Mouse (Mus musculus) layer of hippocampus, adult 2 months (tissue): Measurements from ENCODE around the gene Tmc6. TPM values are rescaled to one million over a fixed set of nuclear protein-coding genes. Genes with fewer than 3 reads are reported as not detected.
"Not testable (repeated sequence)": the region's sequence is repeated elsewhere in the genome, so short reads cannot be mapped to it uniquely, and the experiment has no call there.

Source experiments
- DNase-seq, 2 experiments: peaks; one replicate each; pipeline ENCODE4 v3.0.0; 2022; ENCODE audit warnings: low spot score in 2 of 2
- H3K27ac ChIP-seq: fragments of 200-600 bp; 2 replicates; pipeline ENCODE4 v1.8.1; 2022
- H3K4me3 ChIP-seq: fragments of 200-600 bp; 2 replicates; pipeline ENCODE4 v1.8.1; 2022; ENCODE audit warnings: mild to moderate bottlenecking
- CTCF ChIP-seq: fragments of 200-600 bp; conservative IDR thresholded peaks from 2 replicates; pipeline ENCODE4 v1.8.1; 2022; ENCODE audit warnings: antibody characterized with exemption, mild to moderate bottlenecking, moderate library complexity
- total RNA-seq, 2 experiments: library from RNA; stranded (reverse); gene quantifications; 2 replicates each; pipeline ENCODE4 v1.2.3; 2021

Gene Tmc6
- total RNA-seq, 2 experiments from 2014 or later, result 6.6 to 8.4 TPM

DNA sequence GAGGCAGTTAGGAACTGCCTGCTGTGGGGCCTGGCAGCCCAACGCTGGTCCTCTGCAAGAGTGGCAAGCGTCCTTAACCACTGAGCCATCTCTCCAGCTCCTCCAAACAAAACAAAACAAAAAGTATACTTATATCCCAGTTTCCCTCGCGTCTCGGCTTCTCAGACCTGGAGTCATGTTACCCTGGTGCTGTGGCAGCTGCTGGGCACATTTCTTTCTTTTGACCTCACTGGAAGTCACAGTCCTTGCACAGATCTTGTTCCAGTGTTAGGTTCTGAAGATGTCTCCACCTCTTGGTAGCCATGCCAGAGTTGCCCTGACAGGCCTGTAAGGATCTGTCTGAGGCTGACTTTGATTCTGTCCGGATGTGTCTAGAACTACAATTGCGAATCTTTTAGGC is 19.7 kb upstream of the Tmc6 start:
- Histone ChIP-seq H3K27ac (no peak overlapping the region), H3K4me3 (no peak overlapping the region)
- DNase-seq, result no peak
- TF ChIP-seq CTCF, result no peak

DNA sequence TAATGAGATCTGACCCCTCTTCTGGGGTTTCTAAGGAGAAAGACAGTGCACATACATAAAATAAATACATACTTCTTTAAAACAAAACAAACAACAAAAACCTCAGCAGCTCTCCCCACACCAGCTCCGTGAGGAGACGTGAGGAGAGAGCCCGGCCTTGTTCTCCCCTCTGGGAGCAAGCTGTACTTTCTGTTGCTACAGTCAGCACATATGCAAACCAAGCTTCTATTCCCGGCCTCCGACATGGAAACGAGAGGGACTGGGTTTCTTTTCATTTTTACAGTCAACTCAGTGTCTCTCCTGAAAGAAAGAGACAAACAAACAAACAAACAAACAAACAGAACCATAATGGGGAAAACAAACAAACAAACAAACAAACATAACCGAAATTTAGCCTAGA is 18.0 kb upstream of the Tmc6 start:
- Histone ChIP-seq H3K4me3 (no peak overlapping the region), H3K27ac (no peak overlapping the region)
- TF ChIP-seq CTCF, result no peak
- DNase-seq, result no peak

GRCm38 (mm10) chr11:117799174-117799573 is 17.2 kb upstream of the Tmc6 start:
- Histone ChIP-seq H3K4me3 (no peak overlapping the region), H3K27ac (no peak overlapping the region)
- no peak for TF ChIP-seq CTCF
- DNase-seq, result no peak

- Histone ChIP-seq H3K27ac (no peak overlapping the region), H3K4me3 (no peak overlapping the region)
- TF ChIP-seq CTCF, result no peak
- no peak for DNase-seq
Observed at GRCm38 (mm10) chr11:117798160-117798541, 16.2 kb upstream of the Tmc6 start.

DNA sequence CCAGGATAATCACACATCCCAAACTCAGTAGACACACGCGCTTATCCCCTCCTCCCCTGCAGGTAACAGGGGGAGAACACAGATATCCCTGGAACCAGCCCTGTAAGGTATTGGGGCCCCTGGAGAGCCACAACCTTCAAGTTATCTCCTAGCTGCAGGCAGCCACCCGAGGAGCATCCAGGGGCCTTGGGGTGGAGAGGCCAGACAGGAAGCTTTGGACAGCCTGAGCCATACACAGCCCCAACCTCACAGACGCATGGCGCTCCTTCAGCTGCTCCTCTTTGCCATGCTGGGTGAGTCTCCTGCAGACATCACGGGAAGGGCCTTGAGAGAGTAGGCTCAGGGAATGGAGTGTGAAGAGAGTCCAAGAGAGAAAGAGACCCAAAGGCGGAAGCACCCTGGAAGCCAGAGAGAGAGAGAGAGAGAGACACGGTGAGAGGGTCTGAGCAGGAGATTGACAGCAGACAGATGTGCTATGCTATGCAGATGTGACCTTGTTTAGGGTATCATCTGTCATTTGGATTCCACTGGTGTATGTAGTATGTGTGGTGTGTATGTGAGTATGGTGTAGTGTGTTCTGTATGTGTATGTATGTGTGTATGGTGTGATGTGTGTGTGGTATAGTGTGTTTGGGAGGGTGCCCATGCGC is 15.6 kb upstream of the Tmc6 start, which contains the start of gene 6030468B19Rik:
TSS of gene 6030468B19Rik (plus strand) at position 150 of the 649 bp plus-strand sequence.
- H3K27ac ChIP-seq, result no peak within 1 kb of the TSS; the same call in 1 of the 2 replicates
- no peak for TF ChIP-seq CTCF
- no peak for DNase-seq
- no peak within 1 kb of the TSS for H3K4me3 ChIP-seq

DNA sequence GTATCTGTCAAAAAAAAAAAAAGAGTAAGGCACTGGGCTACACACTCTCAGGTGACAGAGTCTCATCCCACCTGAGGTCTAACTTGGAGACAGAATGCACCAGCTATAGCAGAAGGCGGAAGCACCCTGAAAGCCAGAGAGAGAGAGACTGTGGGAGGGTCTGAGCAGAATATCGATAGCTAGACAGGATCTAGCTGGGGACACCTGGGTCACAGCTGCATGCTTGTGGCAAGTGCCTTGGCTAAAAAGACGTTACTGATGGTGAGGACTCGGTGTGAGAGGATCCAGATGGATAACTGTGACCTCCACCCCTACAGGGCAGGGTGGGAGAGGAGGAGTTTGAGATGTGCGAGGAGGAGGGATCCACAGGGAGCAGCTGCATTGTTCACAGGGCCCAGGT is 15.0 kb upstream of the Tmc6 start:
- no peak for DNase-seq
- Histone ChIP-seq H3K27ac (no peak overlapping the region), H3K4me3 (no peak overlapping the region)
- no peak for TF ChIP-seq CTCF

DNA sequence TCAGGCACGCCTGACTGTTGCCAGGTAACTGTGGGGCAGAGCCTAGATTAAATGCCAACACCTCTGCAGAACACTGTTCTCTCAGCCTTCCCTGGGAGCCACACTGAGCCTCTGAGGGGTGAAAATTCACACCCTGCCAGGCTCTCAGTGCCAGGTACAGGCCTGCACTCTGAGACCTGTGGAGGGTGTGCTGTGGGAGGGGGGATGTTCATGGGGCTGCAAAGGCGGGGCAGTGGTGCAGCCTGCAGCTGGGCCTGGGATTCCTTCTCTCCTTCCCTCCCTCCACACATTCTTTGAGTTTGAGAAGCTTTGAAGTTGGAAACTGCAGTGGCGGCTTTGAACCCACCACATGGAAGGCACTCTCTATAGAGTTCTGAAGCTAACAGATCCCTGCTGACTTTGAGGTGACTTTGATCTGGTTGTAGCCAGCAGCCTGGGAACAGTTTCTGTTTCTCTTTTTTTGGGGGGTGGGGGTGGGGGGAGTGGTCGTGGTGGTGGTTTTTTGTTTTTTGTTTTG is 12.1 kb upstream of the Tmc6 start:
- H3K27ac ChIP-seq, result no peak overlapping the region
- no peak for TF ChIP-seq CTCF
- no peak for DNase-seq
- no peak overlapping the region for H3K4me3 ChIP-seq

DNA sequence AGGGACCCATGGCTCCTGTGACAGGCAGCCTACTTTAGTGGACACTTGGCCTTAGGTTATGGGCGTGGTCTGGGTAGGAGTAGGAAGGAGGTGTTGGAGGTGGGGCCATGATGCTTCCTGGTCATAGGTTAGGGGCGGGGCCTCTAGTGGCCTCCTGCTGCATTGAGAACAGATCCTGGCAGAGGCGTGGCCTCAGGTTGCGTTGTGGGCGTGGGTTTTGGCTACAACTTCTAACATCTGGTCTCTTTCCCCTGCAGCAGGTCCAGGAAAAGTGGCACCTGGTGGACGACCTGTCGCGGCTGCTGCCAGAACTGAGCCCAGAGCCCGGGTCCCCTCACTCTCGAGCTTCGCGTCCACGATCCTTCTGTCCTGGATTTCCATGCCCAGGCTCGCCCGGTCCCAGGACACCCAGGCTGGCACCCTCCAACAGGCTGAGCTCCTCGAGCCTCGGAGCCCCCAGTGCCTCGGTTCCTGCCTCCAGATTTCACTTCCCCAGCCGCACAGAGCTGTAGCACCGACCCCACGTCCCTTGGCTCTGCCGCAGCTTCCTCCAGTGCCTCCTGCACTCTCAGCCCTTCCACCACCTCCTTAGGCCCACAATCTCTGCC is 10.4 kb upstream of the Tmc6 start:
- H3K4me3 ChIP-seq, result no peak overlapping the region
- no peak overlapping the region for H3K27ac ChIP-seq
- no peak for DNase-seq
- TF ChIP-seq CTCF, result no peak

- no peak for DNase-seq
- Histone ChIP-seq H3K4me3 (no peak overlapping the region), H3K27ac (no peak overlapping the region)
- TF ChIP-seq CTCF, result no peak
Observed at GRCm38 (mm10) chr11:117791441-117791761, 9.4 kb upstream of the Tmc6 start.

DNA sequence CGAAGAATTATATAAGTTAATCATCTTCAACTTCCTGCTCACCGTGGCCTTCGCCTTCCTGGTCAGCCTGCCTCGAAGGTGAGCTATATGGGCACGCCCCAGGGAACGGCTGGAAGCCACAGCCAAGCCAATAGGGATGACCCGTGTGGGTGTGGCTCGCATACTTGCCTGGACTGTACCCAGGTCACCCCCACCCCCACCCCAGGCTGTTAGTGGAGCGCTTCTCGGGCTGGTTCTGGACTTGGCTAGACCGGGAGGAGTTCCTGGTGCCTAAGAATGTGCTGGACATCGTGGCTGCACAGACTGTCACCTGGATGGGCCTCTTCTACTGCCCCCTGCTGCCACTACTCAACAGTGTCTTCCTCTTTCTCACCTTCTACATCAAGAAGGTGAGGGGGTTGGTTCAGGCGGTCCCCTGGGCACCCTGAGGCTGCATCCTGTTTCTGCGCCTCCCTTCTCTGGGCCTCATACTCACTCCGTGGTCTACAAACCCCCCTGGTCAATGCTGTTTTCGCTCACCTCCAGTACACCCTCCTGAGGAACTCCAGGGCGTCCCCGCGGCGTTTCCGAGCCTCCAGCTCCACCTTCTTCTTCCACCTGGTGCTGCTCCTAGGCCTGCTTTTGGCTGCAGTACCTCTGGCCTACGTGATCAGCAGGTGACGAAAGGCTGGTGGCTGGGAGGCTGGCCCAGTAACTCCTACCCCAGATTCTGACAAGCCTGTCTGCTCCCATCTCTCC is 8.9 kb upstream of the Tmc6 start:
- no peak overlapping the region for H3K4me3 ChIP-seq
- H3K27ac ChIP-seq, result no peak overlapping the region
- no peak for DNase-seq
- no peak; the same call in 1 of the 2 replicates for TF ChIP-seq CTCF

DNA sequence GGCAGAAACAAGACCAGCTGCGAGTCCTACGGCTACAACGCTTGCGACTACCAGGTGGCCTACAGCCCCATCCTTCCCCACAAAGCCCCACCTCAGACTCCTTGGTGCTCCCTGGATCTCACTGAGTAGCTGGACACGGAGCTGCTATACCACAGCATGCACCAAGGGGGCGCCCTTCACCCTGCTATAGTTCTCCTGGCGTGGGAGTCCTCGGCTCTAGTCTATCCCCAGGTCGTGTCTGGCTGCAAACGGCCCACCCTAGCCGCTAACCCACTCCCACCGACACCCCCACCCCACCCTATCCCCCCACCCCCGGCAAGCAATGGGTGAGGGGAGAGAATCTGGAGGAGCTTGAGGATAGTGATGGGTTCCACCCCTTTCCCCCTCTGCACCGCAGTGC is 8.3 kb upstream of the Tmc6 start:
- peak; percentile 89 for TF ChIP-seq CTCF
- DNase-seq, result peak in 1 of 2 experiments; percentile 74
- H3K27ac ChIP-seq, result no peak overlapping the region
- H3K4me3 ChIP-seq, result no peak overlapping the region

- not testable (repeated sequence) for H3K27ac ChIP-seq, DNase-seq, H3K4me3 ChIP-seq
Observed at GRCm38 (mm10) chr11:117788481-117788880, 6.5 kb upstream of the Tmc6 start.

DNA sequence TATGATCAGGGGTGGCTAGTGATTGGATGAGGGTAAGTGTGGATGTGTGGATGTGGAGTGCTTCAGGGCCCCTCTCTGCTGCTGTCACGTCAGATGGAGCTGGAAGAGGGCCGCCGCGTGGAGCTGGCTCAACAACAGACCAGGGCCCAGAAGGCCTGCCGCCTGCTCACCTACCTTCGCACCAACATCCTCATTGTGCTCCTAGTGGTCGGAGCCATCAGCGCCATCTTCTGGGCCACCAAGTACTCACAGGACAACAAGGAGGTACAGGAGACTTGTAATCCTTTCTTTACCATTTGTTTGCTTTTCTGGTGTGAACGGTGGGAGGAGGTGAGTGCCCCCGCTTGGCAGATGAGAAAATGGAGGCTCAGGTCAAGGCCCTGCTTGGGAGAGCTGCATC is 4.3 kb upstream of the Tmc6 start:
- peak; percentile 81 for TF ChIP-seq CTCF
- DNase-seq, result no peak
- no peak overlapping the region for H3K27ac ChIP-seq
- H3K4me3 ChIP-seq, result no peak overlapping the region
